Mouse (Mus musculus): ENCODE measurements around the gene Gm27027.

GRCm38 (mm10) chr2:93955886-93956285 lies 40.3 kb downstream of the Gm27027 start:
- TF ChIP-seq CTCF (IDR thresholded peaks at IDR 0.05; ENCODE audit: extremely low read depth, insufficient read depth, insufficient read length, insufficient replicate concordance), result no peak
- TF ChIP-seq POLR2A (IDR thresholded peaks at IDR 0.05; ENCODE audit: low read depth, low read length), result no peak

Measured in spleen, adult 2 months (tissue).